Mouse (Mus musculus): ENCODE results near the gene Kctd19. TPM values are rescaled to one million over a fixed set of nuclear protein-coding genes. Genes with fewer than 3 reads are reported as not detected.

The Kctd19 gene
- total RNA-seq, 2 experiments from 2014 or later, result not detected

DNA sequence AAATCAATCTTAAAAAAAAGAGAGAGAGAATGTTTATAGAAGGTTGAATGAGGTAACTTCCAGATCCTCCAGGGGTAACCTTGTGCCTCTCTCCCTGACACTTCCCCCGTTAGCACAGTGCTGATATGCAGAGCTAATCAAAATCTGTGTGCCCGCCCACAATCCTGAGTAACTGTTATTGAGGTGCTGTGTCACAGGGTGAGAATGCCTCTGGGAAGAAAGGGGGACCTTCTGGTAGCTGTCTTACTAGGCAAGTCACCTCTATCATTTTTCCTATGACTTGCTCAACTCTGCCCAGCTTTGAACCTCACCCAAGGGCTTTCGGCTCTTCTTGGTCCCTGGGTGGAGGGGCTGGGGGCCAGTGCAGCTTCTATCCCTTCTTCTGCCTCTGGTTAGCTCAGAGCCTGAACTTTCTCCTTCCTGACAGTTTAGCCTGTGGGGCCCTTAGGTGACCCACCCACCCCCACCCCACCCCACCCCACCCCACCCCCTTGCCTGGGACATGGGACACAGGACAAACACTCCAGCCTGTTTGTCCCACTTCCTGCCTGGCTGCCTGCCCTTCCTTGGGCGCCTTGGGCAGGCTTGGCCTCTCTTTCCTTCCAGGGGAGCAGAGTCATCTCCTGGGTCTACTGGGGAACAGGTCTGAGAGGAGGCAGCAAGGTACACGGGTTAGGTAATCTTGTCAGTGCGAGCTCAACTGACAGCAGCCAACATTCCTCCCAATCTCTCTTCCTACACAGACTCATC, 73.2 kb downstream of the Kctd19 start:
- intact Hi-C loops (cut with DNase I), result no loop called here
- peak in 1 of 2 experiments; percentile 43 for DNase-seq

DNA sequence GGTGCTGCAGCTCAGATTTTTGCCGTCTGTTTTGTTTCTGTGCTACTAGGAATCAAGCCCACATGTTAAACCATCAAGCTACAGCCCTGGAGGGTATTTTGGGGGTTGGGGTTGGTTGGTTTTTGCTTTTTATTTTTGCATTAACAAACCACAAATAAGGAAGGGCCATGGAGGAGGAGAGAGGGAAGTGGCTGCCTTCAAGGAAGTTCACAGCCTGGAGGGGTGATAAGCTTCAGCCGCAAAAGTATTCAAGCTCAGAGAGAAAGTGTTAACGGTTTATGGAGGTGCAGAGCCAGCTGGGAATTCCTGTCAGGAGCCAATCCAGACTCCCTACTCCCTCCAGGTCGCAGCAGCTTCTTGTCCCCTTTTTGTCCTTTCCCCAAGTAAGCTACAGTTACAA, 74.3 kb downstream of the Kctd19 start:
- intact Hi-C loops (cut with DNase I), result no loop called here
- DNase-seq, result no peak

- DNase-seq, result no peak
- intact Hi-C loops (cut with DNase I), result no loop called here
These were observed 76.8 kb downstream of the Kctd19 start for GRCm38 (mm10) chr8:105336373-105337130.

Other genes starting within 250 kb of the Kctd19 start
- 10 to 100 TPM; 24.4 to 27.9 TPM for gene Cbfb, start 242.8 kb downstream of the Kctd19 start, total RNA-seq (2021)
- gene D230025D16Rik, start 188.4 kb downstream of the Kctd19 start, total RNA-seq (2021), result 10 to 100 TPM; 16.7 to 22.0 TPM
- 1 to 10 TPM; 5.1 to 5.6 TPM for gene B3gnt9, start 158.3 kb downstream of the Kctd19 start, total RNA-seq (2021)
- gene Tradd, start 148.9 kb downstream of the Kctd19 start, total RNA-seq (2021), result 1 to 10 TPM; 6.3 to 7.2 TPM
- 1 to 10 TPM; 2.4 to 3.1 TPM for gene Fbxl8, start 148.9 kb downstream of the Kctd19 start, total RNA-seq (2021)
- gene Hsf4, start 143.7 kb downstream of the Kctd19 start, total RNA-seq (2021), result under 1 TPM; 0.73 to 0.96 TPM
- gene Nol3, start 137.4 kb downstream of the Kctd19 start, total RNA-seq (2021), result 10 to 100 TPM; 17.9 to 19.0 TPM
- gene 4931428F04Rik, start 123.6 kb downstream of the Kctd19 start, total RNA-seq (2021), result 1 to 10 TPM; 1.5 to 3.2 TPM
- gene Exoc3l, start 117.4 kb downstream of the Kctd19 start, total RNA-seq (2021), result 1 to 10 TPM; 8.5 to 8.6 TPM
- 10 to 100 TPM; 21.9 to 24.8 TPM for gene E2f4, start 115.8 kb downstream of the Kctd19 start, total RNA-seq (2021)
- 1 to 10 TPM in 1 of 2 experiments, under 1 TPM in 1; 0.86 to 1.2 TPM for gene Elmo3, start 107.9 kb downstream of the Kctd19 start, total RNA-seq (2021)
- gene Lrrc29, start 87.2 kb downstream of the Kctd19 start, total RNA-seq (2021), result 1 to 10 TPM; 1.7 to 1.9 TPM
- gene Tmem208, start 87.1 kb downstream of the Kctd19 start, total RNA-seq (2021), result 10 to 100 TPM; 23.3 to 29.6 TPM
- 1 to 10 TPM; 9.2 to 9.4 TPM for gene Fhod1, start 65.5 kb downstream of the Kctd19 start, total RNA-seq (2021)
- gene Slc9a5, start 64.7 kb downstream of the Kctd19 start, total RNA-seq (2021), result under 1 TPM; 0.83 to 0.86 TPM
- gene Plekhg4, start 40.2 kb downstream of the Kctd19 start, total RNA-seq (2021), result not detected
- gene Lrrc36, start 69 bp upstream of the Kctd19 start, total RNA-seq (2021), result under 1 TPM; 0.68 to 0.86 TPM
- 10 to 100 TPM; 47.7 to 50.1 TPM for gene Tppp3, start 58.0 kb upstream of the Kctd19 start, total RNA-seq (2021)
- gene Zdhhc1, start 83.4 kb upstream of the Kctd19 start, total RNA-seq (2021), result 10 to 100 TPM; 14.9 to 16.3 TPM
- 1 to 10 TPM in 1 of 2 experiments, under 1 TPM in 1; 0.53 to 1.0 TPM for gene Hsd11b2, start 105.3 kb upstream of the Kctd19 start, total RNA-seq (2021)
- 10 to 100 TPM; 57.2 to 57.8 TPM for gene Atp6v0d1, start 152.5 kb upstream of the Kctd19 start, total RNA-seq (2021)
- gene Ripor1, start 191.8 kb upstream of the Kctd19 start, total RNA-seq (2021), result 10 to 100 TPM; 46.0 to 49.0 TPM
- gene Ctcf, start 223.1 kb upstream of the Kctd19 start, total RNA-seq (2021), result 10 to 100 TPM; 43.8 to 44.6 TPM
- not detected for gene Agrp, start 223.9 kb upstream of the Kctd19 start, total RNA-seq (2021)